Mouse (Mus musculus) thymus, postnatal 4 days (tissue): ENCODE data around the gene Mxra7.

Experiments used
- DNase-seq: peaks from one replicate; pipeline ENCODE4 v3.0.0; 2021

Gene Mxra7

DNA sequence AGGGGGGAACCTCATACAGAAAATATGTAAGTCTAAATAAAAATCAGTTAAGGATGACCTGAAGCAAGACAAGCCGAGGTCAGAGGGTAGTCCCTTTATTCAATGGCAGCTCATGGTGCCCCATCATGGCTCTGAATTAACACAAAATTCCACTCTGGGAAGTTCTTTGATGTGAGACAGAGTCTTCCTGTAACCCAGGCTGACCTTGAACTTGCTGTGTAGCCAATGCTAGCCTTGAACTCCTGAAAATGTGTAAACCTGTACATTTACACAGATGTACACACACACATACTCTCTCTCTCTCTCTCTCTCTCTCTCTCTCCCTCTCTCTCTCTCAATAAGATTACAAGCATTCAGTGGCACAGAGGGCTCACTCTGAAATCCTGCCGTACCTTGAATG lies 62.9 kb downstream of the Mxra7 start:
- no peak for DNase-seq

DNA sequence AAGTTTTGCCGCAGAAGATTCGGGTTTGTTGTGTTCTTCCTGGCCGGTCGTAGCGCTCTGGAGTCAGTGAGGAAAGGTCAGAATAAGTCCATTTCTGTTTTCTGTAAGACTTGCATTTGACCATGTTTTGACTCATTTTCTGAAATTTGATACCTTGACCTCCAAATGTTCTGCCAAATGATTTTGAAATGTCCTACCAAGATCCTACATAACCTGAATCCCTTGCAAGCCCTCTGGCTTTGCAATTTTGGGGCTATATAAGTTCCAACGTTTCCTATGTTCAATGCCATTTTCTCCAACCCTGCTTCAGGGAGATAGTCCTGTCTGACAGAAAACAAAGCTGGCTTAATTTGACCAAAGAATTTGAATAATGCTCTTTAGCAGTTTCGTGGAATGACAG lies 63.5 kb downstream of the Mxra7 start:
- no peak for DNase-seq

DNA sequence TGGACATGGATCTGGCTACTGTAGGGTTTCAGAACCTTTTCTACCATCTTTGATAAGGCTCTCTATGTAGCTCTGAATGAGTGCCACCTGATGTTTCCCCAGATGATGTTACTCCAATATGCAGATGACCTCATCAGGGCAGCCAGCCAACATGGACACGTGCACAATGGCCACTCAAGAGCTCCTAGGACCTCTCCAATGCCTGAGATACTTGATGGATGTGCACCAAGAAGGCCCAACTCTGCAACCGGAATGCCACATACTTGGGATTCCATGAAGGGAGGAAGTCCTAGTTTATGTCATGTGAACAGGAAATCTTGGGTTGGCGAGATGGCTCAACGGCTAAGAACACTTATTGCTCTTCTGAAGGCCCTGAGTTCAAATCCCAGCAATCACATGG lies 72.7 kb downstream of the Mxra7 start:
- DNase-seq, result no peak

DNA sequence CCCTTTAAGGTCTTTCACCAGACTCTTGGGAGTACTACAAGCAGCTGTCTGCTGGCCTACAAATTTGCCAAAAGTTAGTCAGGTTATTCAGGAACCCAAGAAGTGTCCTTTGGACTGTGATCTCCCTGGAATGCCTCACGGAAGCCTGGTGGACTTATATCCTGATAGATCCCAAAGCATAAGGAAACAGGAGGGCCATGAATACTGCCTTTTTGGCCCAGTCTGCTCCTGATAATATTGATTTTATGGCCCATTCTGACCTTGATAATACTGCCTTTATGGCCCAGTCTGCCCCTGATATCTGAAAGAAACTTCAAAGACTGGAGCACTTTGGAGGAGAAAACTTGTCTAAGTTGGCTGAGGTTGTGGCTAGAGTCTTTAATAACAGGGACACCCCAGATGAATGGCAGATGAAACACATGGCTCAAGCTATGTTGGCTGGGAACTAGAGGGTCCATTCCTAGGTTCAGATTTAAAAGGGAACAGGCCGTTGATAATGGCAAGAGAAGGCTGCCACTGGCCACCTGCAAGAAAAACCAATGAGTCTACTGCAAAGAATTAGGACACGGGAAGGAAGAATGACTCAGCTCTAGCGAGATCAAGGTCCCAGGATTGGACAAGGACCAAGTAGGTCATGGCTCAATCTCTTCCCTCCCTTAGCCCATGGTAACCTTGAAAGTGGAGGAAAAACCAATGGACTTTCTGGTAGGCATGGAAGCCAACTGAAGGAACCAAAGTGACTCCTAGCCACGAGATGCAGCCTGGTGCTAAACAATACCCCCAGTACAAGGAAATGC lies 74.0 kb downstream of the Mxra7 start:
- no peak for DNase-seq
